Mouse (Mus musculus): ENCODE measurements around the gene Abr.

The Abr gene

DNA sequence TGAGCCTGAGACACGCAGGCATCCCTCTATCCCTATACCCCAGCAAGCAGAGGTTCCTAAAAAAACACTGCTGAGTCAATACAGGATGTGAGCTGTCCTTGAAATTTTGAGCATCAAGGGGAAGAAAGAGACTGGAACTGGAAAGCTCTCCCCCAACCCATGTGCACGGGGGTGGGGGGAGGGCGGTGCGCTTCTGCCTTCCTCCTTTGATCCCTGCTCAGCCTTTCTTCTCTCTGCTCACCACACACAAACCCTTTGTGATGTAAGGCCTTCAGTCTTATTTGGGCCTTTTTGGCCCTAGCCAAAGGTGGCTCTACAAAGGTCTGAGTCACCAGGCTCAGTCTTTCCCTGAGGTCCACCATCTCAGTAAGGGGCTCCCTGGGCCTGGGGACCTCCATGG lies 59.9 kb downstream of the Abr start:
- no peak for DNase-seq

DNA sequence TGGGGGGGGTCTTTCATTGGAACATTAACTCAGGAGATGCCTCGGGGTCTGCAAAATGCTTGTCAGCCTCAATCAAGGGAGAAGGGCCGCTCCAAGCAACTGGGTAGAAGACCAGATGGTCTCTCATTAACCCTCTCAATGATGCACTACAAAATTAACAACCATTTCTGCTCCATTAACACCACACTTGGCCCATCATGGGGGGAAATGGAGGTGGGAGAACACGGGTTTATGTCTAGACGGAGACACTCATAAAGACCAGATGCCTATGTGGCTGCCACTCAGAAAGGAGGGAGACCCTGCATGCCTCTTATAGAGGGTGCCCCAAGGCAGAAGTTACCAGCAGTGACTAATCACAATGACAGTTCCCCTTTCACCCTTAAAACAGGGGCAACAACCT lies 64.3 kb downstream of the Abr start:
- no peak for DNase-seq

DNA sequence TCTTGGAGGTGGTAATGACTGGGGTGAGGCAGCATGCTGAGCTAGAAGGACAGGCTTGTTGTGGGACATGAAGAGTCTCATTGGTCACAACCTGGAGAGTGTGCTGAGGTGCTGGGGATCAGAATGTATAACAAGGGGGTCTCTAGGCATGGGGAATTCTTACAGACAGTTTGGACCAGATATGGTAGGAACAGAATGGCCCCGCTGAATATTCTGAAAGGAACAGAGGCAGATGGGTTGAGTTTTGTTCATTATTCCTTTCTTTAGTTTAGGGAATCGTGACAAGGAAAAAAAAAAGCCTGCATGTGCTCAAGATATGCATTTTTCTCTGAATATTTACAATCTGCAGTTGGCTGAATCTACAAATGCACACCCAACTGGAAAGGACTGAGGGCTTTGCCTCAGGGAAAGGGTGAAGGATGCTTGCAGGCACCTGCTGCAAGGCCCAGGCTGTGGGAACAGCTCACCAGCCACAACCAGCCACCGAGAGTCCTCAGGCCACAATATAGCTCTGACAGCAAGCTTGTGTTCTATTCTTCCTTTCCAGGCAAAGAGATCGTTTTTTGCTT lies 73.9 kb downstream of the Abr start:
- DNase-seq: no peak

DNA sequence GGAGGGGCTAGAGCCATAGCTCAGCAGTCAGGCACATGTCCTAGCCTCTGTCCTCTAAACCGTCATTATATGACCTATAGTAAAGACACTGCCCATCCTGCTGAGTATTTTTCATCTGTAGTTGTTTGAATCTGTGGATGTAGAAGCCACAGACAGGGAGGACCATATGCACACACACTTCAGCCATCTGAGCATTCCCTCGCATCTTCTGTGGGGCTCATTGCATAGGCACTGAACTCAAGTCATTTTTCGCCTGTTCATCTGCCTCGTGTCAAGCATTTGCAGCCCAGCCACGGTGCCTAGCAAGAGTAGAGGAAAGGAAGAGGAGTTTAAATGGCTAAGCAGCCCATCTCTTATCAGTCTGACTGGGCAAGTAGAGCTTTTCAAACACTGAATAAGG lies 74.7 kb downstream of the Abr start:
- DNase-seq: no peak

DNA sequence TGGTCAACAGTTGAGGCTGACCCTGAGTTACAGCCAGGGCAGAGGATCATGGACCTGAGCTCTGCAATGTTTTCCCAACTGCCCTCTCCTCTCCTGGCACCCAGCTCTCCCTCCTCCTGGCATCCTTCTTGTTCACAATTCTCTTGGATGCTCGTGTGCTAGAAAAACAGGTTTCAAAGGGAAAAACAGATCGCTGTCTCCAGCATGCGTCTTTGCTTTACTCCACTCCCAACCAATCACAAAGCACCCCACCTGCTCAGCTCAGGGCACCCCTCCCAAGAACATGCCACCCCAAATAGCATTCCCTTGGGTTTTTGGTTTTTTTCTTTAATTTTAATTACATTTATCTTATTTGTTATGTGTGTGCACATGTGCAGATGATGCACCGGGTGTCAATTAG lies 75.7 kb downstream of the Abr start:
- no peak for DNase-seq

DNA sequence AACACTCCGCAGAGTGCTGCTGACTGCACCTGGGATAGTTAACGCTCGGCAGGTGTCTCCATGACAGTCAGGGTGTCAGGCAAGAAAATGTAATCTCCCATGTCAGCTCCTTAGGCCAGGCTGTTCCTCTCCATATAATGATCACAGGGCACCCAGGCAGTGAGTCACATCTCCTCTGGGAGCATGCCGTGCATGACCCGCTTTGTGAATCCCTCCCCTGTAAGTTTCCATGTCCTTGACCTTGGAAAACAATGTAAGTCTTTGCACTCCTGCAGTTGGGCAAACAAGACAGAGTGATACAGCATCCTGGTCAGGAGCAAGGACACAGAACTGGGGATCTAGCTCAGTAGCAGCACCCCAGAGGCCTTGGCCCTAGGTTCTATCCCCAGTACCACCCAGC lies 78.8 kb downstream of the Abr start:
- no peak for DNase-seq

DNA sequence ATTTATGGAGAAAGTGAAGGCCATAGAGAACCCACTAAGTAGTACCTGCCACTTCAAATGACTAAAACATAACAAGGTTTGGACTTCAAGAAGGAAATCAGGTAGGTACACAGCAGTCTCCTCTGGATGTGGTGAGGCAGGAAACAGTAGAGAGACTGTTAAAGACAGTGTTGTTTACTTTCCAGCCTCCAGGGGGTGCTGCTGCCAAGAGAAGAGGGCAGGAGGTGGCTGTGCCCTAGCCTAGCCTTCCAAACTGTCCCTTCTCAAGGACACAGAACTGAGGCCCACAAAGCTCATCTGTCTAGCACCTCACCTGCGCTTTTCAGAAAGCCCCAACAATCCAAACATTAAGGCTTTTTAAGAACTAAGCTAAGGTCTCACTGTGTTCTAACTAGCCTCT lies 81.1 kb downstream of the Abr start:
- peak; percentile 64 for DNase-seq

DNA sequence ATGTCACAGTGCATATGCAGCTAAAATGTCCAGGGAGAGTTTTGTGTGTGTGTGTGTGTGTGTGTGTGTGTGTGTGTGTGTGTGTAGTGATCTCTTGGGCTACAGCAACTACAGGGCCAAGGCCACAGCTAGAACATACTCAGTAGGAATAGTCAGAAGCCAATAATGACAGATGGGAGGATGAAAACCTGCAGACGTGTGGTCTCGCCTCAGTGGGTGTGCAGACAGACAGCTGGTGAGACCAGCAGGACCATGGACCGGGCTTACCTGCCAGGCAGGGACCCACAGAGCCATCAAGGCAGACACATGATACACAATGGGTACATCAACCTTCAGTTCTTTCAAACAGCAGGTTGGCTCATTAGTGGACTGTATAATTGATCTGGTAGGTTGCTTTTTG lies 84.7 kb downstream of the Abr start:
- peak; percentile 60 for DNase-seq

DNA sequence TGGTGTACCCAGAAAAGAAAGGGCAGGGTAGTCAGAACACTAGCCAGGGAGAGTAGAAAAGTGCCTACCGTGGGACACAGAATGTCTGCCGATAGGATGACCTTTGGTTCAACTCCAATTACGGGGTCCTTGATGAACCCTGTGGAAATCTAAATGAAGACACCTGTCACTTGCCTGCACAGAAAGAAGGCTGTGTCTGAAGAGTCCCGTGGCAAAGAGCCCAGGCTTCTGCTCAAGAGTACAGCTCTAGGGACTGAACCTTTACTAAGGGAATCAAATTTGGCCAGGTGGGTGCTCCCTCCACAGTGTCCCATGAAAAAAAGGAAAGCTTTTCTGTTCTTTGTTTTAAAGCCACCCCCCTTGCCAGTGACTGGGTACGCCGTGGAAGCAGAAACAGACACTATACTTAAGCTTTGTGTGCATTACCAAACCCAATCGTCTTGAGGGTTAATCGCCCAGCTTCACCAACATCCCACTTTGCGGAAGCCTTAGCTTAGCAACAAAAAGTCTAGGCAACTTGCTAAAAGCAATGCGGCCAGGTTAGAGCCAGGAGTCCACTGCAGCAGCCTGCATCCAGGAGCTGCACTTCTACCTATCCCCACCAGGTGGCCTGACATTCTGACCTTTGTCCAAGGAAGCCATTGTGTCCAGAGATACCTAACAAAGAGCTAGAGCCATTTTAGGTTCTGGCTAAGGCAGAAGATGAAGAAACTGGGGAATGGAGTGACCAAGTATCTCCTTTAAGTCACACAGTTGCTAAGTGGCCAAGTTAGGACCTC lies 85.3 kb downstream of the Abr start:
- DNase-seq: peak; percentile 35

DNA sequence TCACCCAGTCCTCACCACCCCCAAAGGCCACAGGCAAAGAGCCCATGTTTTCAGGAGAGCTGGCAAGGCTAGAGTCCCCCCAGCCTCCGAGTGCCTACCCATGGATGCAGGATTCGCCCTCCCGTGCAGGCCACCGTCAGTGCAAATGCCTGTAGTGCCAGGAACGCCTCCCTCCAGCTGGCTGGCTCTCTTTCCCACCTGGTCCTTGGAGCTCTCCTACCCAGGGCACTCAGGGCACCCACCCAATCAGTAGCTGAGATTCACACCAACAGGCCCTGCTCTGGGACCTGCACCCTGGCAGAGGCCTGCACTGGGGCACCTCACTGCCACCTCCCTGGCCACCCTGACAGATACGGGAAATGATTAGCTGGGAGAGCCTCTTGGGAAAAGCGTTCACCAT lies 90.1 kb downstream of the Abr start:
- no peak for DNase-seq

DNA sequence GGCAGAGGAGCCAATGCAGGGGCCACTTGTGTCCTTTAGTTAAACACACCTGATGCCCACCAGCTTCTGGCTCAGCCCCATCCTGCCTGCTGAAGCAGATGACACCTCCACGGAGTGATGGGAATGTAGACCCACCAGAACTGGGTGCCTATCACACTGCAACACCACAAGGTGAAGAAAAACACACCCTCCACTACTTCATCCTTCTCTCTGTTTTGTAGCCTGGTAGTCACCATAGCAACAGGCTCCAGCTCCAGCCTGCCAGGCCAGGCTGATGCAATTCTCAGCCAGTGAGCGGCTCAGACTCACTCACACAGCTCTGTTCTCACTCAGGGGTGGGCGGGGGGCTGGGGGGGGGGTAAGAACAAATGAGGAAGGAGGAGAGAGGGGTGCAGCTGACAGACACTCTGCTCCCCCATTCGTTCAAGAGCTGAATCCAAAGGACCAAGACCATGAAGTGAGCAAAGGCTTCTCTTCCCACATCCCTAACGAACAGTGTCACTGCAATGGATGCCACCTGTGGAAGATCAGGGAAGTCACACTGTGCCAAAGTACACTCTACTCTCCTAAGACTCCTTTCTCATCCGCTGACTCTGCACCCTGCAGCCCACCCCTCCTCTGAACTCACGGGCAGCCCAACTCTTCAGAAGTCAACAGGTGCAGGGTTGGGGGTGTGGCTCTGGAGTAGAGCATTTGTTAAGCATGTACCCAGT lies 91.0 kb downstream of the Abr start:
- DNase-seq: no peak

DNA sequence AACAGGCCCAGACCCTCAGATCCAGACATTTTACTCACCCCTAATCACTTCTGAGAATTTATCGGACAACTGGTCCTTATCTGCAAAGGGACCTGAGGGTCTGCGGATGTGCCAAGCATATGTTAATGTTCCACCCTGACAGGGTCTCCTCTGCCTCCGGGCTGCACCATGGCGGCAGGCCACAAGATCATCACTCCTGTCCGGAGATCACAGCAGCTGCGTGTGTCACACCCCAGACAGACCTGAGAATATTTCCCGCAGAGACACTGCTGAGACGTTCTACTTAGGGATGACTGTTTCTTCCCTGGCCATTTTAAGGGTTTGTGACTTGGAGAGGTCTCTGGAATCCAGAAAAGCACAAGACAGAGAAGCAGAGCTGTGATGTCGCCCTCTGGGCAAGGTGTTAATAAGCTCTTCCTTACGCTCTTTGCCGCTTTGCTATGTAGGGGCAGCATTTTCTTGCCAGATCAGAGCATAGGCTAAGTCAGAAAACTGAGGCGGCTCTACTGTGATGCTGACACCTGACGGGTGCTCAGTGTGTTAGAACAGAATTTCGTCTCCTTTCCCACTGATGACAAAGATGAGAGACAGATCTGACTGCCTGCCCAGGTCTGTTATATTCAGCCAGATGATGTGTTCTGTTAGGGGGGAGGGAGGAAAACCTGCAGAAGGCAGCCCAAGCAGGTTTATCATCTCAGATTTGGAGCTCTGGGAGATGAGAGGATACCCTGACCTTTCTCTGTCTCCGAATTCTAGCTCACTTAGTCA lies 91.8 kb downstream of the Abr start:
- DNase-seq: no peak

DNA sequence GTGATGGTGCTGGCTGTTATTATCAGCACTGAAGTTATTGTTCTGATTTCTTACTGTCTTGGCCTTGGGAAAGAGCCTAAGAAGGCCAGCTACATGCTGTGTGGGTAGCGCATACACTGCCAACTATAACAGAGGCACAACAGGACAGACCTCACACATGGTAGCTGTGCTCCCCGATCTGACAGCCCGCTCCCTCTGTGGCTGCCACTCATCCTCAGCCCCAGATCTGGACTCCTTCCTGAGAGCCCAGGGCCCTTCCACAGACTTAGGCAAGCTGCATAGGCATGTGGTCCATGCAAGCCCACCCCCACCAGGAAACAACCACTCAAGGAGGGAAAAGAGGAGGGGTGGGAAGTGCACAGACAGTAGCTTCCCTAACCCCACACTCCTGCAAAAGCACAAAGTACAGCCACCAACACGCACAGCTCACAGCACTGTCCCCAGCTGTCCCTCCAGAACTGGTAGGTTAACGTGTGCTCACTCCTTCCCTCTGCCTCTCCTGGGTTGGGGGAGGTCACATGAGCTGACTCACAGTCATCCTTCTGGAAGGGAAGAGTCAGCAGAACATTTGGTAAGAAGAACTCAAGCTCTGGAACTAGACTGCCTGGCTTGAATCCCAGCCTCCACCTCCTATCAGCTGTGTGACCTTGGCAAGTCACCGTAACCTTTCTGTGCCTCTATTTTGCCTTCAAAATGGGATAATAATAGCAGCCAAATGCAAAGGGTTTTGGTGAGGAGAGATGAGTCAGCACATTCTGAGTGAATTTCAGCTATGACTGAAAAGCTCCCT lies 92.6 kb downstream of the Abr start:
- no peak for DNase-seq

DNA sequence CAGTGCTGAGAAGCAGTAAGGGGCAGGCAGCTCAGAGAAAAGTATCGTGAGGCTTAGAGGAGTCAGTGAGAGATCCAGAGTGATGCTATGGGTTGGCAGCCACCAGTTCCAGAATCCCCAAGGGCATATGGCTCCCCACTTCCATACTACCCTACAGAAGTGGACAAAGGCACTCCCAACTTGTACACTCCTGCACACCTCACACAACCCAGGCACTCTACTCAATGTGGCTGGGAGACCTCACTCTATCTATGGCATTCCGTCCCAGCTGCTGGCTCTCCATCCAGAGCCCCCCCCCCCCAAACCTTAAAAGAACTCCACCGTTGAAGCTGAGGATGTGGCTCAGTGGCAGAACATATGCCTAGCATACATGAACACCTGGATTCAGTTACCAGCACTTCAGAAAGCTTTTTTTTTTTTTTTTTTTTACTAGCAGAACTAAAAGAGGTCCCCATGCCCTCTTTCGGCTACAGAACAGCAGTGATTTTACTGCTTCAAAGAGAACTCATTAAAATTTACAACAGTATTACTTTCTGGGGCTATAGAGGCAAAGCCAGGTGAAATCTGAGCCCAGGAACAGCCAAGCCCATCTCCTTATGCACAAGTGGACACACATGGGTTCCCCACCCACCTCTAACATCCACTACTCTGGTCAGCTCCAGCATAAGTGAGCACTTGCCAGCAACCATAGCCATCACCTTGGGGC lies 96.3 kb downstream of the Abr start:
- DNase-seq: no peak

DNA sequence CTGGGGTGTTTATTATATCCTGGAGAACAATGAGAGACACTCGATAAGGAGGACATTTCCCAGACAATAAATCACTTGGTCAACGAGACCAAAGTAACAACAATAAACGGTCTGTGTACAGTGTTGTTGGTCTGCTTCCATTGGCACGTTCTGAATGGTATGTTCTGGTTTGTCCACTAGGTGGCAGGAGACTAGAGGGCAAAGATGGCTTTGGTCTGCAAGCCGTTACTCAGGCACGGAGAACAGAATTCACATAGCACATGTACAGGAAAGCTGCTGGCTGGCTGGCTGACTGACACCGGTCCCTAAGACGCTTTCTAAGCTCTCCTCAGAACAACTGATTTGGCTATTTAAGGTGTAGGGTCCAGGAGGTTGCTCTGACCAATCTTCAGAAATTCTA lies 97.2 kb downstream of the Abr start:
- peak; percentile 67 for DNase-seq

DNA sequence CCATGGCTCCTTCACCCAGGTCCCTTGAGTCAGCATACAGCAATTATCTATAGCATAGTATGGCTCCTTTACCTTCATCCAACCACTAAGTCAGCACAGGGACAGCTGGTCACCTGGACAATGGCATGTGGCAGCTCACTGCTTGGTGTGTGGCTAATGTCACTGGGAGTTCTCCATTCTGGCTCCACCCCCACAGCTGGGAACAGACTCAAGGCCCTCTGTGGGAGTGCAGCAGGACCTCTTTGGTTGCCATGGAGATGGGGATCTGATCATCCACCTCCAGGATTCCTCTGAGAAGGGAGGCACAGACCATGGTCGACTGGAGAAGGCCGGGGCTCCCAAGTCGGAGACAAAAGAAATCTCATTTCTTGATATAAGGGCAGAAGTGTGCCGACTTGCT lies 98.8 kb downstream of the Abr start:
- no peak for DNase-seq

DNA sequence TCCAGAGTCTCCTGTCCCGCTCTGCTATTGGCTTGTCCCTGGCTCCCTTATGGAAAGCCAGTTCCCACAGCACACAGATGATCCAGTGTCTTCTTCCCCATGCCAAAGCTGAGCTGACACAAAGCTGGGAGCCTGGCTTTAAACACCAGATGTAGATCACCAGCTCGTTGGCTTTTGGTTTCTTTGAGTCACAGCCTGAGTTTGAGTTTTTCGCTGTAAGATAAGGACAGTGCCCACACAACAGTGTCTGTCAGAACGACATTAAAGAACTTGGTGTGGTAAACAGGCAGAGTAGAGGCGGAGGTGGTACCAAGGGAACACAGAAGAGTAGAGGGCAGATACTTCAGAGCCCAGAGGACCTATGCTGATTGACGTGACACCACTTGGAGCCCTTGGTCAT lies 101.2 kb downstream of the Abr start:
- no peak for DNase-seq

DNA sequence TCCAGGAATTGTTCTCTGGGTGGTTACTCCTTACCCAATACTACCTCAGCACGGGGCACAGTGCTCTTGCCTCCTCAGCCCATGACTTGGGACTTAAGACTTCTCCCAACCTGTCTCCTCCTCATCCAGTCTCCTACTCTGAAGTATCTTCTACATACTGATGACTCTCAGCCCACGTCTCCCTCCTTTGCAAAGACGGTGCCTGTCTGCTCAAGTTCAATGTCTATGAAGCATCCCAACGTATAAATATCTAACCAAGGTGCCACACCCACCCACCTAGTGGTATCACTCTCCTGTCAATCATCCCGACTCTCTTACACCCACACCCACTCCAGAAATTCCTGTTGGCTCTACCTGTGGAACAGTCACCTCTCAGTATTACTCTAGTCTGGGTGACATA lies 103.5 kb downstream of the Abr start:
- no peak for DNase-seq

DNA sequence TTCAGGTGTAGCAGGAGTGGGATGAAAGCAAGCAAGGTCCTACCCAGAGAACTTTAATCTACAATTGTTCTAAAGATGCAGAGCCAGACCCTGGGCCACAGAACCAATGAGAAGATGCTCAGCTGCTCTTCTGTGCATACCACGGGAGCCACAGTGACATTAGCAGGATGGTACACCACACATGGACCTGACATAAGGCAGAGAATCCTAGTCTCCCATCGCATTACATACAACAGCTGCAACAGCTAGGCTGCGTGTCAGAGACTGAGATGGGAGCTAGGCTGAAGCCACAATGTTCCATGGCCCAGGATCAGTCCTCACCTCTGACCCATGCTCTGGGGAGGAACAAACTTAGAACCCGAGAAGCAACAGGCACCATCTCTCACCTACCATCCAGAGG lies 104.0 kb downstream of the Abr start:
- DNase-seq: no peak

DNA sequence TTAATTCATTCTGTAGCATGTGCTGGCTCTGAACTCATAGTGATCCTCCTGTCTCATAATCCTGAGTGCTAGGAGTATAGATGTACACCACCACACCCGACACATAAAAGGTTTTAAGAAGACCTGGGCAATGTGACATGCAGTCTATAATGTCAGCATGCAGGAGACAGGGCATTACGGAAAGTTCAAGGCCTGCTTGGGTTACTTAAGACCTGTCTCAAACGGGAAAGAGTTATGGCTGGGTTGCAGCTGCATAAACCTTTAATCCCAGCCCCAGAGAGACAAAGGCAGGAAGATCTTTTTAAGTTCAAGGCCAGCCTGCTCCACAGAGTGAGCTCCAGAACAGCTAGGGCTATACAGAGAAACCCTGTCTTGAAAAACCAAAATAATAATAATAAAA lies 105.2 kb downstream of the Abr start:
- no peak for DNase-seq

DNA sequence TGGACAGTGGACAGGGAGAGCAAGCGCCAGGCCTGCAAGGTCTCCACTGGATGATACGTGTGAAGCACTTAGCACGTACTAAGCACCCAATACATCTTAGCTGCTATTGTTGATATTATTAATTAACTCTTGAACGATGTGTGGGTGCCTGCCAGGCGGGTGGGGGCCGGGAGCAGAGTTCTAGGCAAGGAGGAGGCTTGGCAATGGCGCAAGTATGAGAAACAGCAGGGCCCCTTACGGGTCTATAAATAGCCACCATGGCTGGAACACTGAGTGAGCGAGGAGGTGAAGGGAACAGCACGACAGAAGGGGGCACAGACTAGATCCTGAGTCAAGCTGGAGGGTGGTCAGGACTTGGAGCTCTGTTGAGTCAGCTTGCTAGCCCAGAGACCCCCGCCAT lies 107.0 kb downstream of the Abr start:
- no peak for DNase-seq

DNA sequence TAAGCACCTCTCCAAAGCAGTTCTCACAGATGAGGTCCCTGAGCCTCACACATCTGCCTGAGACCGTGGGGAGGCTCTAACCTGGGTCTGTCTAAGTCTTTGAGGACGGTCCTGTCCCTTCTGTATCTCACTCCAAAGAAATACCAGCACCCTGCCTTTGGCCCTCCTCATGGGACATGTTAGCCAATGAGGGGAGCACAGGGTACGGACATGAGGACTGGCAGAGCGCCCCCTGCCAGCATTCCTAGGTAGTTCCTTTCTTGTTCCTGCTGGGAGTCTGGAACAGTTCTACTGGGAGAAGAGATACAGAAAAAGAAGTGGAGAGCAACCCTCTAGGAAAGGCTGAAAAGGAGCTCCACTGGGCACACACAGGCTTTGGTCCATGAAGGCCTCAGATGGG lies 111.1 kb downstream of the Abr start:
- no peak for DNase-seq
